Mouse (Mus musculus) testis, adult 2 months (tissue): ENCODE data around the gene Fam228b. TPM values are rescaled to one million over a fixed set of nuclear protein-coding genes. Genes with fewer than 3 reads are reported as not detected.
"Not testable (repeated sequence)": the region's sequence is repeated elsewhere in the genome, so short reads cannot be mapped to it uniquely, and the experiment has no call there.

Experiments
- H3K27ac ChIP-seq: fragments of 200-500 bp; 2 replicates; pipeline ENCODE4 v1.5.1; 2012; ENCODE audit warnings: low read depth, low read length; ENCODE audit not compliant: control insufficient read depth, insufficient read depth
- H3K27me3 ChIP-seq: fragments of 200-500 bp; 2 replicates; pipeline ENCODE4 v1.6.1; 2012; ENCODE audit warnings: mild to moderate bottlenecking, low read length, moderate library complexity; ENCODE audit not compliant: control insufficient read depth, insufficient read depth
- H3K36me3 ChIP-seq: fragments of 200-500 bp; 2 replicates; pipeline ENCODE4 v1.6.1; 2012; ENCODE audit warnings: mild to moderate bottlenecking, low read length; ENCODE audit not compliant: control insufficient read depth, insufficient read depth
- H3K4me1 ChIP-seq: fragments of 200-500 bp; 2 replicates; pipeline ENCODE4 v1.6.1; 2012; ENCODE audit warnings: low read length; ENCODE audit not compliant: control insufficient read depth, insufficient read depth
- H3K4me3 ChIP-seq: fragments of 200-500 bp; 2 replicates; pipeline ENCODE4 v1.5.1; 2012; ENCODE audit warnings: low read depth, mild to moderate bottlenecking, low read length, moderate library complexity, mixed read lengths; ENCODE audit not compliant: control insufficient read depth
- CTCF ChIP-seq: fragments of 200-500 bp; IDR thresholded peaks from 2 replicates; pipeline ENCODE4 v1.5.1; 2012; ENCODE audit warnings: low read depth, mild to moderate bottlenecking, inconsistent platforms, low read length, moderate library complexity; ENCODE audit not compliant: control insufficient read depth, insufficient read depth, insufficient replicate concordance
- POLR2A ChIP-seq: fragments of 200-500 bp; IDR thresholded peaks from 2 replicates; pipeline ENCODE4 v1.6.1; 2012; ENCODE audit warnings: low read depth, mild to moderate bottlenecking, inconsistent platforms, low read length, moderate library complexity; ENCODE audit not compliant: control insufficient read depth
- polyA plus RNA-seq: library from polyadenylated mRNA; depleted of rRNA; stranded (reverse); fragments of >200 nt; gene quantifications from 2 replicates; pipeline ENCODE4 v1.2.3, GENCODE M21; 2012; rRNA removed

Gene Fam228b
- polyA plus RNA-seq, result 13.5 and 16.7 TPM in 2 replicates

DNA sequence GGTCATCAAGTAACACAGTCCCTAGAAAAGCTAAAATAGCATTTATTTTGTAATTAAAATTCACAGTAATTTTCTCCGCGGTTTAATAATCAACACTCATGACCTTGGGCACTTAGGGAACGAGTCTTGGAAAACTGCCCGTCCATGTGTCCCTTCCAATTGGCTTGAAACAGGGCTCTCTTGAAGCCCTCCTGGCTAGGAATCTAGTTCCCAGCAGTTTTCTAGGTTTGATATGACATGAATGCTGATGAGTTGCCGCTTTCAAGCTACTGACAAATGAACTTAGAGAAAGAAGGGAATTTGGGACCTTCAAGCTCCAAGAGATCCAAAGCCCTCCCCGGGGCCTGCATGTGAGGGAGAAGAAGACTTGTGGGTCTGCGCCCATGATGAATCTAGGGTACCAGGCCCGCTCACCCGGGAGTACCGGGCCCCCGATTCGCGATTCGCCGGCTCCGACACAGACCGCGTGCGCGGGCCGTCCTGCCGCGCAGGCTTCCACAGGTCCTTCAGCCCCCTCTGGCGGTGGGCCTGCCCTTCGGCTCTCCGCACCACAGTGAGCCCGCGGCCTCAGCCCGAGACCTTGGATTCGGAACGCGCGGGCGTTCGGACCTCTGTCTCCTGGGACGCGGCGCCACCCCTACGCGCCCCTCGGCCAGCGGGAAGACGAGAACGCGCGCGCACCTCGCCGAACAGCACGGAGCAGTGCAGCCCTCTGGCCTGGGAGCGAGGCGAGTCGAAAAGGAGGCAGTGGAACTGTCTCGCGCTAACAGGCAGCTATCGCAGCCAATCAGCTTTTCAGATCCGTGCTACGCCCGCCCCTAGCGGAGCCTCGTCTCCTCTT, at the start of gene Fam228b, which contains the start of gene Pfn4:
TSS of gene Fam228b (minus strand) at position 776 of the 841 bp plus-strand sequence.
TSS of gene Pfn4 (plus strand) at position 531 of the 841 bp plus-strand sequence.
- H3K27ac ChIP-seq, result peak within 1 kb of the TSS; percentile 93
- H3K36me3 ChIP-seq, result no peaks in the 10 kb centered on the region
- peak; percentile 82 for TF ChIP-seq CTCF
- peak; percentile 89 for TF ChIP-seq POLR2A
- no peaks in the 10 kb centered on the region; the same call in none of the 2 replicates for H3K4me1 ChIP-seq
- H3K27me3 ChIP-seq, result no peaks in the 10 kb centered on the region
- peak within 1 kb of the TSS; percentile 91 for H3K4me3 ChIP-seq

DNA sequence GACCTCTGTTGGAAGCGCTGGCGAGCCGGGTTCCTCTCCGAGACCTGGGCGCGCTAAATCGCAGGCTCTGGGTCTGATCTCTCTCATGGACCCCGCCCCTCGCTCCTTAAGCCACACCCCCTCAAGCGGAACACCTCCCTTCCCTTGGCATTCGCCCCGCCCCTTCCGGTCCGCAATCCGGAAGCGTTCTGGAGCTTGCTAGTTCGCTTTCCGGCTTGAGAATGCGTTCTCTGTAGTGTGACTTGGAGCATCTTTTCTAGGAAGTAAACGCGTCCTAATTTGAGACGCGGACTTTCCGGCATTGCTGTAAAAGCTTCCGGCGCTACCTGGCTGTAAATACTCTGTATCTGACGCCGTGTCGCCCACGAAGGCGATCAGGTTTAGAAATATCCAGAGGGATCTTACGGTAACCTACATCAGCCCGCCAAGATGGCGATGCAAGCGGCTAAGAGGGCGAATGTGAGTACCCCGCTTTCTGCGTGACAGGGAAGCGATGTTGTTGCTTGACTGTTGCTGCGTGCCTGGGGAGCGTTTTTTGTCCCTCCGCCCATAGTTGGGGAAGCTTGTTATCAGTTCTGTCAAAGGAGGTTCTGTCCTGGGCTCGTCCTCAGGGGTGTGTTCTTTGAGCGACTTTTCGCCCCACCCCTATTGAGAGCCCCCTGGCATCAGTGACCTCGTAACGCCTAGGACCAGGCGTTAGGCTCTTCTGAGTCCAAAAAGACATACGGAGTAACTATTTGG, 48.5 kb upstream of the Fam228b start, which contains the start of gene Sf3b6:
TSS of gene Sf3b6 (plus strand) at position 184 of the 741 bp plus-strand sequence.
- Histone ChIP-seq H3K4me1 (no peaks in the 10 kb centered on the region; the same call in 1 of the 2 replicates), H3K4me3 (peak within 1 kb of the TSS; percentile 92)
- TF ChIP-seq POLR2A (peak; percentile 74), CTCF (no peak)

DNA sequence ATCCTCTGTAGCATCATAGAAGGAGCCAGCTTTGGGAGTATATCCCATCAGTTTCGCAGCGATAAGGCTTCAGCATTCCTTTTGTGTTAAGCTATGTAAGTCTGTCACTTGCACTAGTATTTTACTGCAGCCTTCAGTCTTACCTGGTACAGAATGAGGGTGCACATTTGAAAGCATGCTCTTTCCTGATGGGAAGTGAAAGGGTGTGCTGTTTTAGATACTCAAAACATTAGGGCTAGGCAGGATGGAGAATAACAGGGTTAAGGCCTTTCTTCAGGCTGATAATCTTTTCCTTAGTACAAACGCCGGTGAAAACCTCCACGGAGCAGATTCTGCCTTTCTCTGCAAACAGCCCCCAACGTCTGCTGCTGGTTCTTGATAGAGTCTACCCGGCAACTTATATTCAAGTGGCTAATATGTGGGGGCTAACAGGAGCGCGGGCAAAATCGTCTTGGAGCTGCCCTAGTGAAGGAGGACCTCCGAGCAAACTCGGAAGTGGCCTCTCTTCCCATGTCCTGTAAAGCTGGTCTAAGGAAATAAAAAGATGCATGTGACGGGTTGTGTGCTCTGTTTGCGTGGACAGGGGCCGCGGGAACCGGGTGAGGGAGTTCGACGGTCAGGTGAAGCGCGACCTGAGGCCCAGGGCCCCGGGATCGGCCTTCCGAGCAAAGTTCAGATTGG, 47.8 kb upstream of the Fam228b start:
- Histone ChIP-seq H3K27ac (peak overlapping the region; percentile 50), H3K27me3 (no peaks in the 10 kb centered on the region), H3K36me3 (no peaks in the 10 kb centered on the region), H3K4me1 (no peaks in the 10 kb centered on the region; the same call in 1 of the 2 replicates), H3K4me3 (peak overlapping the region; percentile 92)
- TF ChIP-seq POLR2A, result no peak
- TF ChIP-seq CTCF, result no peak

More for the DNA sequence above, 48.5 kb upstream of the Fam228b start, which contains the start of gene Sf3b6:
- Histone ChIP-seq H3K27me3 (no peaks in the 10 kb centered on the region), H3K27ac (peak within 1 kb of the TSS; percentile 50), H3K36me3 (no peaks in the 10 kb centered on the region)

GRCm38 (mm10) chr12:4813636-4814035, 44.6 kb upstream of the Fam228b start:
- Histone ChIP-seq H3K36me3 (no peaks in the 10 kb centered on the region), H3K27me3 (no peaks in the 10 kb centered on the region), H3K4me3 (no peak overlapping the region), H3K4me1 (no peaks in the 10 kb centered on the region; the same call in 1 of the 2 replicates), H3K27ac (no peak overlapping the region)
- TF ChIP-seq POLR2A, result no peak

GRCm38 (mm10) chr12:4811705-4812104, 42.6 kb upstream of the Fam228b start:
- no peaks in the 10 kb centered on the region for H3K27me3 ChIP-seq
- no peak for TF ChIP-seq POLR2A
- TF ChIP-seq CTCF, result no peak
- H3K4me3 ChIP-seq, result no peak overlapping the region
- H3K36me3 ChIP-seq, result no peaks in the 10 kb centered on the region
- H3K4me1 ChIP-seq, result no peaks in the 10 kb centered on the region; the same call in 1 of the 2 replicates
- H3K27ac ChIP-seq, result no peak overlapping the region

DNA sequence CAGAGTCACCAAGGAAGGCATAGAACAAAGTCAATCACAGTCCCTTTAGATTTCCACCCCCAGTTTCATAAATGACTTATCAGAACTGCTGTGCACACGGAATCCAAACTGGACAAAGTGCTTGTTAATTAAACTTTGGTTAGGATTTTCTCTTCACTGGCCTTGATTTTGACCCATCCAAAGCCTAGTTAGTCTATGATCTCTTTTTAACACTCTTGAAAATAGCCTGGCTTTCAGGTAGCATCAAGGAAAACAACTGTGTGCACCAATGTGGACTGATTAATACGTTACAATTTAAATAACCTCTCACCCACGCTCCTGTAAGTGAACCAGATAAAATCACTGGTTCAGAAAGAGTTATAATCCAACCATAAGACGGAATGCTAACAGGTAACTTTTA, 42.0 kb upstream of the Fam228b start:
- TF ChIP-seq POLR2A, result no peak
- no peak overlapping the region for H3K27ac ChIP-seq
- H3K4me3 ChIP-seq, result no peak overlapping the region
- no peaks in the 10 kb centered on the region for H3K27me3 ChIP-seq
- no peaks in the 10 kb centered on the region for H3K4me1 ChIP-seq
- no peaks in the 10 kb centered on the region for H3K36me3 ChIP-seq

DNA sequence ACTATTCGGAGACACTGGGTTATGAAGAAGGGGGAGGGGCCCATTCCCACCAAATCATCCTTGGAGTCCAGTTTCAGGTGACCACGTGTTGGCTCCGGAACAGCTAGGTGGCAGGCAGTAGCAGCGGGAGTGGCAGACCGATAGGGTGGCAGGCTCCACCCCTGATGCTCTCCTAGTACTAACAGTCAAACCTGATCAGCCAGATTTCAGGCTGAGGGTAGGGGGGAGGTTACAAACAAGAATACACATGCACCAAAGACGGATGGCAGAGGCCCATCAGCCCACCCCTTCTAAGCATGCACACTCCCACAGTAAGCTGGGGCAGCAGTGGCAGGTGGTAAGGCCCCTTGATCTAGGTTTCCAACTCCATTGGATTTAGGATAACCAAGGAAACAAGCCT, 28.4 kb upstream of the Fam228b start:
- not testable (repeated sequence) for H3K27me3 ChIP-seq, H3K4me1 ChIP-seq, H3K4me3 ChIP-seq, H3K36me3 ChIP-seq, H3K27ac ChIP-seq
